Mouse (Mus musculus) erythroblast, embryonic 14.5 days (primary cell): ENCODE results near the gene Uchl4.

ENCODE experiments used
- GATA1 ChIP-seq: IDR thresholded peaks from 2 replicates; pipeline ENCODE4 v1.6.1; 2012; ENCODE audit warnings: low read length, inconsistent platforms, mixed read lengths
- TAL1 ChIP-seq: IDR thresholded peaks from 3 replicates; pipeline ENCODE4 v1.6.1; 2012; ENCODE audit warnings: low read length, inconsistent platforms, mixed read lengths

GRCm38 (mm10) chr9:64277706-64278105, 42.7 kb downstream of the Uchl4 start:
- TF ChIP-seq GATA1 (no peak), TAL1 (no peak)
